Mouse (Mus musculus): Measurements from ENCODE around the gene St6gal2.

DNA sequence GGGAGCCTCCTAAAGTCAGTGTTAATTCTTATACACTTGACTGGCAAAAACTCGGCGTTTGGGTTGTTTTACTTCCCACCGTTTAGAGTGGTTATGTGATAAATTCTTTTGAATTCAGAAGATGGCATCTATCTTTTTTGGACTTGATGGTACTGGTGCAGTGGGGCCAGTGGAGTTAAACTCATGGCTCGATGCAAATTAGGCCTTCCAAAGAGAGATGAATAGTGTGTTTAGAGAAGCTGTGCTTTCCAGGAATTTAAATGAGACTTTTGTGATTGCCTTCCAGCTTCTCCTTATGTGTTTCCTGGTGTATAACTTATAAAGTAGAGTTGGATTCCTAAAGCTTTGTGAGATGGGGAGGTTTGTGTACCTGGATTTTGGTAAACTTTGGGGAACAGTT, 1.5 kb downstream of the St6gal2 start:
- TF ChIP-seq GATA1 (IDR thresholded peaks at IDR 0.05; ENCODE audit: borderline replicate concordance, low read length) = no peak
- no peak for TF ChIP-seq FLI1 (IDR thresholded peaks at IDR 0.05; ENCODE audit: low read length)

All from megakaryocyte, embryonic 14.5 days (primary cell).